Mouse (Mus musculus) cortical plate, adult 2 months (tissue): ENCODE measurements at regions not wholly inside any gene's neighbourhood (a gene's known extent, or its start where the extent isn't known, plus 50 kb on each side); places are given as distances from the start of the nearest gene placed in this dataset.

Source experiments
- CTCF ChIP-seq: fragments of 200-500 bp; IDR thresholded peaks from 2 replicates; pipeline ENCODE4 v1.5.1; 2011; ENCODE audit warnings: mild to moderate bottlenecking, control low read depth, low read length; ENCODE audit not compliant: insufficient read depth; ENCODE audit errors: extremely low read depth
- POLR2A ChIP-seq: fragments of 200-500 bp; IDR thresholded peaks from 2 replicates; pipeline ENCODE4 v1.6.1; 2011; ENCODE audit warnings: mild to moderate bottlenecking, low read length, control low read depth; ENCODE audit not compliant: insufficient read depth; ENCODE audit errors: extremely low read depth

DNA sequence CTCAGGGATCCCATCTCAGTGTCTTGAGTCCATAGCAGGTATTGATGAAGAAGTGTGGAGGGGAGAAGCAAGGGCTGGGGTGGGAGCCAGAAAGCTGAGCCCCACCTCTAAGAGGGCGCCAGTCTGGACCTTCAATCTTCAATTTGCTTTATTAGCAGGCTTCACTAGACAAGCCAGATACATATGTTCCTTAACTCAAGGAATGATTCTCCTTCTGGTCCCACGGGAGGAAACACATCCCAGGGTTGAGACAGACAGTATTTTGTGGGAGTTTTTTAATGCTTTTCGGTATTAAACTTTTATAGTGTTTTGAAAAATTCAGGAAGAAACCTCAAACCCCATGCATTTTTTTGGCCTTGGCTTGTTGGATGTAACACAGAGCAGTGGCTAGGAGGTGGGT is 606.7 kb upstream of the Fam19a5 start:
- TF ChIP-seq CTCF (no peak), POLR2A (no peak)
